Mouse (Mus musculus) retina, postnatal 7 days (tissue): ENCODE data around the gene Ppp1r36.

Experiments
- DNase-seq: peaks from one replicate; pipeline ENCODE4 v3.0.0-alpha.2; 2012; ENCODE audit warnings: low read depth, low spot score

Gene Ppp1r36

DNA sequence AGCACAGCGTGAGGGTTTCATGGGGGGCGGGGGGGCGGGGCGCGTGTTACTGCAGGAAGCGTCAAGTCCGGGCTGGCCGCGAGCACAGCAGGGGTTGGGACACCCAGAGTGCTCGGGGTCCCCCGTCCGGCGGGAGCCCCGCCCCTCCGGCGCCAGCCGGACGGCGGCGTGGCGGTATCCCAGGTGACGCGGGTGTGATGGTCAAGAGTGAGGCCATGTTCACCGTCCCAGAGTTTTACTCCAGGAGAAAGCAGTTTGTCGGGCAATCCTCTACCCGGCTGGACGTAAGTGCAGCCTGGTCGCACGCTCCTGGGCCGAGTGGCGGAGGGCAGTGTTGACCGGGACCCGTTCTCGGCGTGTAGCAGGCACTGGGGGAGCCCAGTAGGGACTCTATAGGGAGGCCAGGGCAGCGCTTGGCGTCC is at the start of gene Ppp1r36:
Gene Ppp1r36, plus strand, starts transcription at position 106 of the 422 bp plus-strand sequence.
- DNase-seq = no peak

DNA sequence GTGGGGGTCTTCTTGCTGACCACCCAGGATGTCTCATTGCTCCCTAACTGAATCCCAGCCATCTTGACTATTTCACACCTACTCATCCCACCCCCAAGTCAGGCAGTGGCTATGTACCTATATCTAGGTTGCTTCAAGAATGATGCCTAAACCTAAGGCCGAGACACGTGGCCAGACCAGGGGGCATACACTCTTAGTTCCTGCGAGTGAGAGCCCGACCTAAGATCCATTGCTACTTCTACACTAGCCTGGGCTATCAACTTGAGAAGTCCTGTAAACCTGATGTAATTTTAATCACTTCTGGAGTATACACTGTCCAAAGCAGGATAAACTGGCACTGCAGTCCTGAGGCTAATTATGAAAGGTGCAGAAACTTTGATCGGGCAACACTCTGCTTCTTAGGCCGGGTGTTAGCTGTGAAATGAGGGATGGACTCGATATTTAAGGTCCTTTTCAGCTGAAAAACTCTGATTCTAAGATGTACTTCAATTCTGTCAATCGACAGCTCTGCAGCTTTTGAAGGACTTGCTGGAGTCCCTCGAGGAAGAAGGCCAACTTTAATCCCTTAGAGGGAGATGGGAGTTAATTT is 49.0 kb upstream of the Ppp1r36 start:
- no peak for DNase-seq

DNA sequence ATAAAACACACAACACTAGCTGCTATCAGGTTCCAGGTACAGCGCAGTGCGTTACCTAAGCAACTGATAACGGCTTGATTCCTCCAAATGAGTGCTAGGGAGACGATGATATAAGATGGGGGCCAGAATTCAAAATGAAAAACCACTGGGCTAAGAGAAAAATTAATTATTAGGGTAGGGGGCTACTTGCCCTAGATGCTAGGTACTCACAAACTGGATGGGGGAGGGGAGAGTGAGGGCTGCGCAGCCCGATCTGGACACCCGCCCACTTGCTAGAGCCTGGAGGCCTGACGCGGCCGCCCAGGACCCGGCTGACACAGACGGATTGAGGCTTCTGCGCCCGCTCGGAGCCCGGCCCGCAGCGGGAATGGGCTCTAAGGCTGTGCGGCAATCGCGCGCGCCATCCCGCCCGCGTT is 48.5 kb upstream of the Ppp1r36 start:
- DNase-seq = no peak

DNA sequence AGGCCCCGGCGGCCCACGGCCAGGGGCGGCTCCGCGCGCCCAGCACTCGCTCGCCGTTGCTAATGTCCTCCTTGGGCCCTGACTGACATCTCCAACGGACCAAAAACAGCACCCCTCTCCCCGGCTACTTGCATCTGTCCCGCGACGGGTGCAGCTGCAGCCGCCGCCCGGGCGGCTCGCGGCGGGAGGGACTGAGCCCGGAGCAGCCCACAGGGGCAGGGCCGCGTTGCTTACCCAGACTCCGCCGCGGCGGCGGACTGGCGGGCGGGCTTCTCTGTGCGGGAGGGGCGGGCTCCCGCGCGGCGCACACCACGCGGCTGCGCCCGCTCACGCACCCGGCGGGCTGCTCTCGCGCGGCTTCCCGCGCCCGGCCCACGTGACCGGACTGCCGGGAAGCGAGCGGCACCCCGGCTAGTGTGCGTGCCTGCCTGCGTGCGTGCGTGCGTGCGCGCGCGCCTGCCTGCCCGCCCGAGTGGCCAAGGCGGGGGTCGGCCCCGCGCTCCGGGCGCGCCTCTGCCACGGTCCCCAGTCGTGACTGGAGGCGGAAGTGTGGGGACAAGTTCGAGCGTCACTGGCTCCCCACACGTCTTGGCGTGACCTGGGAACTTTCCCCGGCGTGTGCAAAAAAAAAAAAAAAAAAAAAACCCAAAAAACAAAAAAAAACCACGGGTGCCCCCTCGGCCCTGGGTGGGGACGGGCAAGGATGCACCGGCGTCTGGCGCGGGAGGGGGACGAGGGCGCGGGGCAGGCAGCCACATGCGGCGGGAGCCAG is 47.9 kb upstream of the Ppp1r36 start, which contains the start of gene Zbtb25:
Gene Zbtb25, minus strand, starts transcription at position 397 of the 772 bp plus-strand sequence.
- peak; percentile 88 for DNase-seq

DNA sequence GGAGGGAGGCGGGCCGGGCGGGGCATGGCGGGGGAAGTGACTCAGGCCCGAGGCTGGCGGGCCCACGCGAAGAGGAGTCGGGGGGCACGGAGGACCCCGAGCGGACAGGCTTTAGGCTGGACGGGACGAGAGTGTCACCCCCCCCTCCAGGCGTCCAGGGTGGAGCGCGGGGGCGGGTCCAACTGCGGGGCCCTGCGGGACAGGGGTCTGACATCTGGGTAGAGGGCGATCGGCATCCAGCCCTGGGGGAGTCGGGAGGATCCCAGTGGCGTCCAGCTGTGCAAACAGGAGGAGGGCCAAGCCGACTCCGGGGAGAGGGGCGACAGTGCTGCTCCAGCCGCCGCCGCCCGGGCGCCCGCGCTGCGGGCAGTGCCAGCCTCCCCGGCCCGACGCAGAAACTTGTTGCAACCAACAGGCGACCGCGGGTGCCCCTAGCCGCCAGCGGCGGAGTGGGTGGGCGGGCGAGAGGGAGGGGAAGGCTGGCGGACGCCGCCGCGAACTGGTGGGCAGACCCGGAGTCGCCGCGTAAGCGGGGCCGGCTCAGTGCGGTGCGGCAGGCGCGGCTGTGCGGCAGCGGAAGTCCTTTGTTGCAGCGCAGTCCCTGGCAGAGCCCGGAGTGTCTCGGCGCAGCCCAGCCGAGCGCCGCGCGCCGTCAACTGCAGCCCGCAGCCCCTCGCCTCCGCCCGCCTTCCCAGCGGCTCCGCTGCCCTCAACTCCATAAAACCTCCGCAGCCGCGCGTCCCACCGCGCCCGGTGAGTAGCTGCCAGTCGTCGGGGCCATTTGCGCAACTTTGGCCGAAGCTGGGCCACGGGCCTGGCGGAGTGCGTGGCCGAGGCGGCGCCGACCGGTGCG is 47.1 kb upstream of the Ppp1r36 start, which contains the start of gene Zbtb1:
Gene Zbtb1, plus strand, starts transcription at position 289 of the 853 bp plus-strand sequence.
- peak; percentile 56 for DNase-seq

DNA sequence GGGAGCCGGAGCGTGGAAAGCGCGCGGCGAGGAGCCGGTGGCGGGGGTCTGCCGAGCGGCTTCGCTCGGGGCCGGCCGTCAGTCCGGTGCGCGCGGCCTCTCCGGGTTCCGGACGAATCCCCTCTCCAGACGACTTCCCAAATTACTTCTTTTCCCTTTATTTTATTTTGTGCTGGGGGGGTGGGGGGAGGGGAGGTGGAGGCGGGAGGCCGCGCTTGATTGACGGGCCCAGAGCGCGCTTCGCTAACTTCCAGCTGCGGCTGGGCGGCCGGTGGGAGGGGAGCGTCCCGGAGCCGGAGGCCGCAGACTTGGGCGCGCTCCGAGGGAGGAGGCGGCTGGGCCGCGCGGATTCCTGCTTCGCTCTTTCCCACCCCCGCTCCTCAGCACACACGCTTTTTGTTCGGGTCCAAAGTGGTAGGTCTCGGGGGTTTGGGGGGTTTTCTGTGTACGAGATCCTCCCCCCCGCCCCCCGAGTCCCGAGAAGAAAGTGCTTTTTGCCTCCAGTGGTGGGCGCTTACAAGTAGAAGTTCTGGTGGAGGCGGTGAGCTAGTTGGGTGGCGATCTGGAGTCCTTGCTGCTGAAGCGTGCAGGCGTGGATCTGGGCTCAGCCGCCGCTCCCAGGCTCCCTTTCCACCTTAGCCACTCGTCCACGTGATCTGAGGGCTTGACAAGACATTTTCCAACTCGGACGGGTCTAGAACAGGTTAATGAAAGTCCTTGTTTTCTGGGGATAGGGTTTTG is 46.3 kb upstream of the Ppp1r36 start:
- DNase-seq = peak; percentile 20

DNA sequence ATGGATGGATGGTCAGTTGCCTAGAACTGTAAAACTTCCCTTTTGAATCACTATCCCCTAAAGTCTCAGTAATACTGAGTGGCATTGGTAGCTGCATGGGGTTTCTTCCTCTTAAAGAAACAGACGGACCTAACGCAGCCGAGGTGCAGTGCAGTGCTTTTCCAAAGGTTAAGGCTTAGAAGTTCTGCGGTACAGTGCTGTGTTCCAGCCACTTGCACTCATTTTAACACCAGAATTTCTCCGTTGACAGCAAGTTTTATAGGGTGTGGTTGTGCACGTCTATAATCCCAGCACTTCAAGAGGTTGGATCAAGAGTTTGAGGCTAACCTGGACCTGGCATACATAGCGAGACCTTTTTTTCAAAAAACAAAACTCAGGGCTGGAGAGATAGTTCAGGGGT is 45.3 kb upstream of the Ppp1r36 start:
- no peak for DNase-seq

DNA sequence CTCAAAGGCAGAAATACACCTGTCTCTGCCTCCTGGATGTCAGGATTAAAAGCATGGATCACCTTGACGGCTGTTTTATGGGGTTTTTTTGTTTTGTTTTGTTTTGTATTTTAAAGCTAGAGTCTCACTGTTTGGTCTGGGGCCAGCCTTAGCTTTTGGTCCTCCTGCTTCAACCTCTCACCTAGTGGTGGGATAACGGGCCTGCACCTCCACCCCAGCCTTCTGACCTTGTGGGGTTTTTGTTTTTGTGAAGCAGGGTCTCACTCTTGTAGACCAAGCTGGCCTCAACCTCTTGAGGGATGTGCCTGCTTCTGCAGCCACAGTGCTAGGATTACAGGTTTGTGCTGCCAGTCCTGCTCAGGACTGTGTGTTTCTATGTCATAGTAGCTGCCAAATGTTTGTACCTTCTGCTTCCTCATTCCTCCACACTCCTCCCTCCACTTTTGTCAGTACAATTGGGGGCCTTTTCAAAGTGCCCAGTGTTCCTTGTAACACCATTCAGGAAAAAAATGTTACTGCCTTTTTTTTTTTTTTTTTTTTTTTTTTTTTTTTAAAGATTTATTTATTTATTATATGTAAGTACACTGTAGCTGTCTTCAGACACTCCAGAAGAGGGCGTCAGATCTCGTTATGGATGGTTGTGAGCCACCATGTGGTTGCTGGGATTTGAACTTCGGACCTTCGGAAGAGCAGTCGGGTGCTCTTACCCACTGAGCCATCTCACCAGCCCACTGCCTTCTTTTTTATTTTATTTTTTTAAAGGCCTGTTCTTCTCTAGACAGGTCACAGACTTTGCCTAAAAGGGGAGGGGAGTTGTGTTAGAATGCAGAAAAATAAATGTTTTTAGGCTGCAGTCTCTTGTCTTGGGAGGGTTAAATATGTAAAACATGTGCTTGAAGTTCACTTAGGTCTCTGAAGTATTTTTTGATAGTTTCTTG is 44.2 kb upstream of the Ppp1r36 start:
- no peak for DNase-seq

DNA sequence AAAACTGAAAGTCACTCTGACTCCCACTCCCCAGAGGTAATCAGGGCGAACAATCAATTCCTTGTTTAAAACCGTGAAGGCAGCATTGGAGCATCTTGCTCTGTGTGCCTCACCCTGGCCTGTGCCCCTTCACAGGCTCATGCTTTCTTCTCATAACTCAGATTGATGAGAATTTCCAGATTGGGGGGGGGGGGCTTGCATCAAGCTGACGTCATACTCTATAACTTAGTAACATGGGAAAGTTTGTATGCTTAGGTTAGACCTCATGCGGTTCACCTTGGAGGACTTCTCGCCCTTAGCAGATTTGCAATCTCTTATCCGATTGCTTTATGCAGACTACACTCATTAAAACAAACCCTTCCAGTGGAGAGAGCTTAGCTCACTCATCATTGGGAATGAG is 43.3 kb upstream of the Ppp1r36 start:
- DNase-seq = no peak

DNA sequence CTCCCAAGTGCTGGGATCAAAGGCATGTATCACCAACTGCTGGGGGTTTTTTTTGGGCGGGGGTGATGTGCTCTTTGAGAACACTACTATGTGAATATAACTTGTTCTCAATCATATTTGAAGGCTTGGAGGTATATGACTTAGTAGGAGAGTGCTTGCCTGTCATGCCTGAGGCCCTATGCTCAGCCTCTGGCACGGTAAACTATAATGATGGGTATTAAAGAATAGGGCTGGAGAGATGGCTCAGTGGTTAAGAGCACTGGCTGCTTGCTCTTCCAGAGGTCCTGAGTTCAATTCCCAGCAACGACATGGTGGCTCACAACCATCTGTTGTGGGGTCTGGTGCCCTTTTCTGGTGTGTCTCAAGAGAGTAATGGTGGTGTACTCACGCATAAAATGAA is 42.4 kb upstream of the Ppp1r36 start:
- DNase-seq = no peak

DNA sequence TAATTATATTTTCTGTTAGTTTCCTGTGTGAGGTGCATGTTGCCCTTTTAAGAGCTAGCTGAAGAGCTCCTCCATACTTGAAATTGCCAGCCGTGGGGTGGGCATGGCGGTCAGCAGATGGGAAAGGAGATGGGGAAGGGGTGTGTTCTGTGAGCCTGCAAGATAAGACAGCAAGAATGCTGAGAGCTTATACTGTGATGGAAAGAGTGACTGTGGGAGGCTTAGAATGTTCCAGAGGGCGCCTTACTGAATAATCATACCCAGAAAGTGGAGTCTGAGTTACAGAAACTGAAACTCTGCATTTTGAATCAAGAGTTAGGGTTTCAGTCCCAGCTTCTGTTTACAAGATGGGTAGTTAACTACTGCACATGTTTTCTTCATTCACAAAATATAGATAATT is 41.8 kb upstream of the Ppp1r36 start:
- no peak for DNase-seq

DNA sequence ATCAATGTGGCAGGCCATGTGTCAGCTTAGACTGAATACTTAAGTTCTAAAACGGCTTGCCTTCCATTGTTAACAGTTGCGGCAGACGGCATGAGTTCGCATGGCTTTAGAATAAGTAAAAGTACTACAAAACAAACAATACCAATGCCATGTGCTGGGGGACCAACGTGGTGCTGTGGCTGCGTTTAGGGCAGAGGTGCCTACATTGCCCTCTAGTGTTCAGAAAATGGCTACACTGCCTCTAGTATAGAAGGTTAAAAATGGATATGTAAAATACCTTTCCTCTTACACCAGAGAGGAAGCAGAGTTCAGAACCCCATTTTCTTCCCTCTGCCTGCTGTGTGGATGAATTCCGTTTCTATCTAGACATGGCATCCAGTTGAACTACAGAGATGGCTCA is 40.7 kb upstream of the Ppp1r36 start:
- DNase-seq = no peak

DNA sequence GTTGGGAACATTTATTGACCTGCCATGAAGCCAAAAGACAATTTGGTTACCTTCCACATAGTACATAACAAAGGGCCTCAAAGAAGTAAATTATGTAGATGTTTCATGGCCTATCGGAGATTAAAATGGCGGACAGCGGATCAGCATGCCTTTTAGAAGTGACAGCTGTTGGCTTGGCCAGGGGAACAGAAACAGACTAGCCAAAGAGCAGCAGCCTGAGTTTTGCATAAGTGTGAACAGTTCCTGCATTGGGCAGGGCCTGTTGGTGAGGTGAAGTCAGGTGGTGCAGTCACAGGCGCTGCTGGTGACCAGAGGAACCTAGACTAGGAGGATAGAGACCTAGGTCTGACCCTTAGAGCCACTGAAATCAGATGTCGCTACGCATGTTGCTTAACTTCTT is 40.3 kb upstream of the Ppp1r36 start:
- no peak for DNase-seq

DNA sequence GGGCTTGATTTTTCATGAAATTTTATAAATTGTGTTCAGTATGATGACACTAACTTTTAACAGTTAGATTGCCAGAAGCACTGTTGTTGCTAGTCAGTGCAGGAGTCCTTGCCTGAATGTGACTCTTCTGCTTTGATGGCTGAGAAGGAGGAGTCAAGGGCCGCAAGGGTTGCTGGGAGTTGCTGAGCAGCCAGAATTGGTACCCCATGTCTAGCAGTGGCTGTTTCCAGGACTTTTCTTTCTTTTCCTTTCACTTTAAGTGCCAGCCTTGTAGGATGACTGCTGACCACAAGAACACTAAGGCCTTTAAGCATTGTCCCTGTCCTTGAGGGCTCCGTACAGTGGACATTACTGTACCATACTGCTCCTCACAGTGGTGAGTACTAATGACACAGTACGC is 39.6 kb upstream of the Ppp1r36 start:
- DNase-seq = no peak

DNA sequence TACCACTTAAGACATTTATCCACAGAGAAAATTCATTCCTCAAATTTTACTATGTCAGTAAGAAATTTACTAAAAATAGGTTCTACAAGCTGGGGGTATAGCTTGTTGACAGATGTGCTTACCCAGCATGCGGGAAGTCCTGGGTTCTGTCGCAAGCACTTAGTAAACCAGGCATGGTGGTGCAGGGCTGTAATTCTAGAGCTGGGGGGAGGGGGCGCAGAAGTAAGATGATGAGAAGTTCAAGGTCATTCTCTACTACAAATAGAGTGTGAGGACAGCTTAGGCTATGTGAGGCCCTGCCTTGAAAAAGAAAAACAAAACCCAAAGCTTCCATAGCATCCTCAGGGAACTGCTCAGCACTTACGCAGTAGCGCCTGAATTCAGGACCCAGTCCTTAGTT is 38.8 kb upstream of the Ppp1r36 start:
- no peak for DNase-seq

DNA sequence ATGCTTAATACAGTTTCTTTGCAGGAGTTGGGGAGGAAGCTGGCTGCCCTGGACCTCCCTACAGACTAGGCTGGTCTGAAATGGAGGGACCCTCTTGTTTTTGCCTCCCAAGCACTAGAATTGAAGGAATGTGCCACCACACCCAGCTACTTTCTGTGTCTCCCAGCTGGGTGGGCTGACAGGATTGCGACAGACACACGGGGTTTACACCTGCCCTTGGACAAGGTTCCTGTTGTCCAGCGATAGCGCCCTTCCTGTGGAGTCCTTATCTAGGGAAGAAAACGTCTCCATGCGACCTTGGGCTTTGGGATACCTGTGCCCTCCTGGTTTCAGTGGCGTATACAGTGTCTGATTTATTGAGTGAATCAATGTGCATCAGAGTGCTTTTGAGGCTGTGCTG is 37.2 kb upstream of the Ppp1r36 start:
- DNase-seq = no peak

DNA sequence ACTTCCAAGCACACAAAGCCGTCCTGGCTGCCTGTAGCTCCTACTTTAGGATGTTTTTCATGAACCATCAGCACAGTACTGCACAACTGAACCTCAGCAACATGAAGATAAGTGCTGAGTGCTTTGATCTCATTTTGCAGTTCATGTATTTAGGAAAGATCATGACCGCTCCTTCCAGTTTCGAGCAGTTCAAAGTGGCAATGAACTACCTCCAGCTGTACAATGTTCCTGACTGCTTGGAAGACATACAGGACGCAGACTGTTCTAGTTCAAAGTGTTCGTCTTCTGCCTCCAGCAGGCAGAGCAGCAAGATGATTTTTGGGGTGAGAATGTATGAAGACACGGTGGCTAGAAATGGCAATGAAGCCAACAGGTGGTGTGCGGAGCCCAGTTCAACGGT is 32.0 kb upstream of the Ppp1r36 start:
- DNase-seq = no peak

DNA sequence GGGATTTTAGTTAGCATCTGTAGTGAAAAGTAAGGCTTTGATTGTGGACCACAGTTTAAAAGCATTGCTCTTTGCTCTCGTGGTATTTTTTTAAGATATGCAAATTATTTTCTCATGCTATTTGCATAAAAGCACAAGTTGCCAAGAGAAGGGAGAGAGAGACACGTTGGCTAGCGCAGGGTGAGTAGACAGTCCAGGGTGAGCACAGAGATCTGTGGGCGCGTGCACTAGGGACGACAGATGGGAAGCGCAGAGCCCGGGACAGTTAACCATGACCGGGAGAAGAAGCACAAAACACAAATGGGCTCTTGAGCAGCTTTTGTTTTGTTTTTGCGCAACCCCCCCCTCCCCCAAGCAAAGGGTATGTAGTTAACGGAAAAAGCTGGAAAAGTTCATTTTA is 28.5 kb upstream of the Ppp1r36 start:
- no peak for DNase-seq

DNA sequence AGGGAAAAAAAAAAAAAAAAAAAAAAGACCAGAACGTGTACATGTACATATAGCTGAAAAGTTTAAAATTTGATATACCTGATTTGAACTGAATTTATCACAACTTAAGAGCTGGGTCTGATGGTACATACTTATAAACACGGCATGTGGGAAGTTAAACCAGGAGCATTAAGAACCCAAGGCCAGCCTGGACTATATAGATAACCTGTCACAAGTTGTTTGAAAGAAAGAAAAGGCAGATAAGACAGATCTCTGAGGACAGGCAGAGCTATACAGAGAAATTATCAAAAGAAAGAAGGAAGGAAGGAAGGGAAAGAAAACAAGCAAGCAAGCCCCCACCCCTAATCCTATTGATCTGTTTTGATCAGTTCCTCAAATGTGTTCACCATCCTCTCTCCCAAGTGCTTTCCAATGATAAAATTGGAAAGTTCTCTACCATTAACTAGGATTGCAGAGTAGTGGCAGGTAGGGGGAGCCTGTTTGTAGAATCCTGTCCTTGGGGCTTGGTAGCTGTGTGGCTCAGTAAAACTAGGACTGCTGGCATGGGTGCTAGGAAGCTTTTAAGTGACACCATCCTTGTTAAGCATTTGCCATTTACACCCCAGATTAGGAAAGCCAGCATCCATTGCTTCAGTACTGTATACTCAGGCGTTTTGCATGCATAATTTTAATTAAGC is 25.6 kb upstream of the Ppp1r36 start:
- no peak for DNase-seq

DNA sequence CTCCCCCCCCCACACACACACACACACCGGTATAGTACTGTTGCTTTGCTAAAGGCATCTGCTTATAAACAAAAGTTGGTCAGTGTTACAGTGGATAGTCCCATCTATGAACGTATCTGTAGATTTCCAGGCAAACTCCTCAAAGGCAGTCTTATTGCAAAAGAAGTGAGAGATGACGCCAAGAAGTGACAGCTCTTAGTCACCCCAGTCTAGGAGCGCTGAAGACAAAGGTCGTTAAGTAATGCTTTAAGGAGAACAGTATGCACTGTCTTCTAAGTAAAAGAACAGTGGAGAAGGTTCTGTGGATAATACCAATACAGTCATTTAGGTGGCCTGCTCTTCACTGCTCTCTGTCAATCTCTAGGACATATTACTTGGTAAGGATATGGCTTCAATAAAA is 24.4 kb upstream of the Ppp1r36 start:
- no peak for DNase-seq
